Mouse (Mus musculus) ES-Bruce4 (cell line): ENCODE data around the gene Dnajc13.

Source experiments
- CTCF ChIP-seq: IDR thresholded peaks from one replicate; pipeline ENCODE4 v1.8.1; 2011; ENCODE audit warnings: low read depth, low read length
- EP300 ChIP-seq: IDR thresholded peaks from 2 replicates; pipeline ENCODE4 v1.6.1; 2011; ENCODE audit warnings: low read depth, low read length; ENCODE audit not compliant: insufficient read depth

- TF ChIP-seq CTCF (no peak), EP300 (no peak)
Measured at GRCm38 (mm10) chr9:104281737-104282136, 19.0 kb upstream of the Dnajc13 start.
